Mouse (Mus musculus) liver, embryonic 16.5 days (tissue): ENCODE data around the gene Nr4a3. TPM values are rescaled to one million over a fixed set of nuclear protein-coding genes. Genes with fewer than 3 reads are reported as not detected.
A peak's percentile ranks its signal among the peaks of the same experiment; 100 is the strongest.

ENCODE experiments used
- ATAC-seq: fragments of 200-750 bp; cut with Nextera tagmentation; 2 replicates; pipeline ENCODE4 v1.8.0; 2017; ENCODE audit warnings: low read depth, mild to moderate bottlenecking, moderate number of reproducible peaks, moderate library complexity
- H3K27ac ChIP-seq: fragments of 300-500 bp; sonication (generic); 2 replicates; pipeline ENCODE4 v1.5.1; 2014; ENCODE audit warnings: mild to moderate bottlenecking, low read length
- H3K27me3 ChIP-seq: fragments of 300-500 bp; sonication (generic); 2 replicates; pipeline ENCODE4 v1.6.1; 2014; ENCODE audit warnings: low read depth, low read length, mixed read lengths; ENCODE audit not compliant: control insufficient read depth, insufficient read depth
- H3K36me3 ChIP-seq: fragments of 300-500 bp; sonication (generic); 2 replicates; pipeline ENCODE4 v1.6.1; 2014; ENCODE audit warnings: mild to moderate bottlenecking; ENCODE audit not compliant: control insufficient read depth, insufficient read depth
- H3K4me1 ChIP-seq: fragments of 300-500 bp; sonication (generic); 2 replicates; pipeline ENCODE4 v1.6.1; 2014; ENCODE audit warnings: low read depth, low read length, mixed read lengths; ENCODE audit not compliant: control insufficient read depth
- H3K4me2 ChIP-seq: fragments of 300-500 bp; sonication (generic); 2 replicates; pipeline ENCODE4 v1.6.1; 2014; ENCODE audit warnings: low read depth, low read length, mixed read lengths
- H3K4me3 ChIP-seq: fragments of 300-500 bp; sonication (generic); 2 replicates; pipeline ENCODE4 v1.5.1; 2014; ENCODE audit warnings: low read depth, mild to moderate bottlenecking, low read length
- H3K9ac ChIP-seq: fragments of 300-500 bp; sonication (generic); 2 replicates; pipeline ENCODE4 v1.6.1; 2014; ENCODE audit warnings: low read depth, low read length
- H3K9me3 ChIP-seq: fragments of 300-500 bp; sonication (generic); replicated peaks from 2 replicates; pipeline ENCODE4 v1.6.1; 2016; ENCODE audit warnings: low read length; ENCODE audit not compliant: control insufficient read depth
- WGBS: fragments of 180-500 bp; shearing (Covaris S2); extraction: QIAGEN DNeasy Blood & Tissue Kit; methylation state at CpG from one replicate; pipeline ENCODE4 v1.1.7; 2014; ENCODE audit not compliant: insufficient replicate concordance; 5-methylcytosine and 5-hydroxymethylcytosine counted together
- polyA plus RNA-seq: library from polyadenylated mRNA; unstranded; fragments of >200 nt; fragmentation: Nextera tagmentation; extraction: Ambion mirVana; gene quantifications from 2 replicates; pipeline ENCODE4 v1.2.1, GENCODE M21; 2015

Nr4a3 gene
- polyA plus RNA-seq, 1 experiment from 2014 or later, result not detected

GRCm38 (mm10) chr4:48047136-48047765 lies 2.3 kb downstream of the Nr4a3 start:
- Histone ChIP-seq H3K9ac (no peak overlapping the region; the same call in 1 of the 2 replicates), H3K4me1 (peaks cover 20% of the 10 kb centered on the region), H3K4me2 (peak overlapping the region; percentile 96), H3K9me3 (no peaks in the 10 kb centered on the region), H3K27ac (no peak overlapping the region), H3K36me3 (no peaks in the 10 kb centered on the region), H3K27me3 (peaks cover 80% of the 10 kb centered on the region), H3K4me3 (peak overlapping the region; percentile 77)
- no peak for ATAC-seq
- 2% methylated on average over 31 of the region's 33 CpGs for WGBS

DNA sequence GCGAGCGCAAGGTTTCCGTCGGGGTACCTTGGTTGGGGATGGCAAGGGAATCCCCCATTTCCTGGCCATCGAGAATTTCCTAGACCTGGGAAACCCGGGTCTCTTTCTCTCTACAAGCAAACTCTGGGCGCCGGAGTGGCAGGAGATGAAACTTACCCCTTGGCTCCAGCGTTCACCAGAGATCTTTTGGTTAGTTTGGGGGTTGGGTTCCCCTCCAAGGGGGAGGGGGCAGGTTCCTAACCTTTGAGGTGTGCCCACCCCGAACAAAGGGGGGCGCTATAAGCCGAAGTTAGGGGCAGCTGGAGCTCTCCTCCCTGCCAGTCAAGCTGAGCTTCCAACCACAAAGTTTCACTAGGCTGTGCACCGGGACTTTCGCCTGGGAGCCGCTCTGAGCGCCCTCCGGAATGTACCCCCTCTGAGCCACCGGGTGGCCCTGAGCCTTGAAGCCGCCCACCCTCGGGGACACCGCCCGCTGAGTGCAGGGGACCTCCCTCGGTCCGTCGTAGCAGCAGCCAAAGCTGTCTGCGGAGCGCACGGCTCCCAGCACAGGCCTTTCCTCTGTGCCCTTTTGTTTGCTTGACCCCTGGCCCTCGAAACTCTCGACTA lies 2.9 kb downstream of the Nr4a3 start:
- 2% methylated on average over 30 of the region's 30 CpGs for WGBS
- H3K9ac ChIP-seq, result no peak overlapping the region
- H3K27me3 ChIP-seq, result peaks cover 86% of the 10 kb centered on the region
- peak overlapping the region; percentile 77 for H3K4me3 ChIP-seq
- no peaks in the 10 kb centered on the region for H3K9me3 ChIP-seq
- H3K4me1 ChIP-seq, result peaks cover 20% of the 10 kb centered on the region
- no peak overlapping the region for H3K27ac ChIP-seq
- ATAC-seq, result no peak
- no peaks in the 10 kb centered on the region for H3K36me3 ChIP-seq
- H3K4me2 ChIP-seq, result peak overlapping the region; percentile 39

GRCm38 (mm10) chr4:48048456-48049315 lies 3.7 kb downstream of the Nr4a3 start:
- no peak overlapping the region for H3K9ac ChIP-seq
- H3K4me2 ChIP-seq, result no peak overlapping the region
- no peak overlapping the region; the same call in 1 of the 2 replicates for H3K4me3 ChIP-seq
- H3K36me3 ChIP-seq, result no peaks in the 10 kb centered on the region
- ATAC-seq, result no peak
- peaks cover 20% of the 10 kb centered on the region for H3K4me1 ChIP-seq
- WGBS, result 3% methylated on average over 35 of the region's 35 CpGs
- H3K9me3 ChIP-seq, result no peaks in the 10 kb centered on the region
- H3K27me3 ChIP-seq, result peaks cover 93% of the 10 kb centered on the region
- no peak overlapping the region for H3K27ac ChIP-seq

DNA sequence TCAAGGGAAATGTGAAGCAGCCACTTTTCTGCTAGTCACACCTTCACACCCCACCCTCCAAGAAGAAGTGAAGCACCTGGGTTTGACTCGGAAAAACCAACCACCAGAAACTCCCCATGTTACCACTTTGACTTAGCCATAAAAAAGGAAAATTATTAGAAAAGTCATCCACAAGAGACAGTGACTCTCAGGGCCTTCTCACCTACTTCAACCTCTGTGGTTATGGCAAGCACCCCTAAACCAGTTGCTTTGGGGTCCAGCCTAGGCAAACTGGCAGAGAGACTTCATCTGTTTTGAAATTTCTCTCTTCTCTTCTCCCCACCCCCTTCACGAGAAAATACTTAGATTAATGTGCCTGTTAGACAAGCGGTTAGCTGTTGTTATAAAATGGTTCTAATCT lies 5.1 kb downstream of the Nr4a3 start:
- Histone ChIP-seq H3K4me1 (peaks cover 20% of the 10 kb centered on the region), H3K27ac (no peak overlapping the region), H3K4me3 (no peak overlapping the region), H3K9me3 (no peaks in the 10 kb centered on the region), H3K36me3 (no peaks in the 10 kb centered on the region), H3K27me3 (peaks cover 89% of the 10 kb centered on the region), H3K9ac (no peak overlapping the region), H3K4me2 (no peak overlapping the region)
- 37% methylated on average over 3 of the region's 3 CpGs for WGBS
- no peak for ATAC-seq

GRCm38 (mm10) chr4:48050442-48050841 lies 5.5 kb downstream of the Nr4a3 start:
- no peak for ATAC-seq
- no peak overlapping the region for H3K27ac ChIP-seq
- no peak overlapping the region for H3K4me3 ChIP-seq
- H3K4me2 ChIP-seq, result no peak overlapping the region
- H3K36me3 ChIP-seq, result no peaks in the 10 kb centered on the region
- 28% methylated on average over 5 of the region's 5 CpGs for WGBS
- peaks cover 17% of the 10 kb centered on the region for H3K4me1 ChIP-seq
- peaks cover 84% of the 10 kb centered on the region for H3K27me3 ChIP-seq
- H3K9ac ChIP-seq, result no peak overlapping the region
- H3K9me3 ChIP-seq, result no peaks in the 10 kb centered on the region

DNA sequence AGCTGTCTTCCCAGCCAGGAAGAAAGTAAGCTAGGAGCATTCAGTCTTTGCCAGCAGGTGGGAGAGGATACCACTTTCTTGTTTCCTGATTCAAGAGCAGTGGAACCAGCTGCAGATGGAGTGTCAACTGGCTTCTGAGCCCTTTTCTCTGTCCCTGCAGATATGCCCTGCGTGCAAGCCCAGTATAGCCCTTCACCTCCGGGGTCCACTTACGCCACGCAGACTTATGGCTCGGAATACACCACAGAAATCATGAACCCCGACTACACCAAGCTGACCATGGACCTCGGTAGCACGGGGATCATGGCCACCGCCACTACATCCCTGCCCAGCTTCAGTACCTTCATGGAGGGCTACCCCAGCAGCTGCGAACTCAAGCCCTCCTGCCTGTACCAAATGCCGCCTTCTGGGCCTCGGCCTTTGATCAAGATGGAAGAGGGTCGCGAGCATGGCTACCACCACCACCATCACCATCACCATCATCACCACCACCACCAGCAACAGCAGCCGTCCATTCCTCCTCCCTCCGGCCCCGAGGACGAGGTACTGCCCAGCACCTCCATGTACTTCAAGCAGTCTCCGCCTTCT lies 6.2 kb downstream of the Nr4a3 start:
- Histone ChIP-seq H3K4me3 (no peak overlapping the region; the same call in 1 of the 2 replicates), H3K4me1 (peaks cover 10% of the 10 kb centered on the region), H3K27me3 (peaks cover 79% of the 10 kb centered on the region), H3K9ac (no peak overlapping the region), H3K36me3 (no peaks in the 10 kb centered on the region), H3K9me3 (no peaks in the 10 kb centered on the region), H3K4me2 (no peak overlapping the region), H3K27ac (no peak overlapping the region)
- 8% methylated on average over 19 of the region's 19 CpGs for WGBS
- no peak for ATAC-seq

DNA sequence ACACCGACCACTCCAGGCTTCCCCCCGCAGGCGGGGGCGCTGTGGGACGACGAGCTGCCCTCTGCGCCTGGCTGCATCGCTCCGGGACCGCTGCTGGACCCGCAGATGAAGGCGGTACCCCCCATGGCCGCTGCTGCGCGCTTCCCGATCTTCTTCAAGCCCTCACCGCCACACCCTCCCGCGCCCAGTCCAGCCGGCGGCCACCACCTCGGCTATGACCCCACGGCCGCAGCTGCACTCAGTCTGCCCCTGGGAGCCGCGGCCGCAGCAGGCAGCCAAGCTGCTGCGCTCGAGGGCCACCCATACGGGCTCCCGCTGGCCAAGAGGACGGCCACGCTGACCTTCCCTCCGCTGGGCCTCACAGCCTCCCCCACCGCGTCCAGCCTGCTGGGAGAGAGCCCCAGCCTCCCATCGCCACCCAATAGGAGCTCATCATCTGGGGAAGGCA lies 6.7 kb downstream of the Nr4a3 start:
- ATAC-seq, result no peak
- Histone ChIP-seq H3K9ac (no peak overlapping the region), H3K4me1 (peaks cover 8% of the 10 kb centered on the region), H3K4me2 (peak overlapping the region; percentile 31), H3K27me3 (peaks cover 74% of the 10 kb centered on the region), H3K4me3 (peak overlapping the region; percentile 26), H3K9me3 (no peaks in the 10 kb centered on the region), H3K27ac (no peak overlapping the region), H3K36me3 (no peaks in the 10 kb centered on the region)
- WGBS, result under 1% methylated on average over 32 of the region's 37 CpGs

DNA sequence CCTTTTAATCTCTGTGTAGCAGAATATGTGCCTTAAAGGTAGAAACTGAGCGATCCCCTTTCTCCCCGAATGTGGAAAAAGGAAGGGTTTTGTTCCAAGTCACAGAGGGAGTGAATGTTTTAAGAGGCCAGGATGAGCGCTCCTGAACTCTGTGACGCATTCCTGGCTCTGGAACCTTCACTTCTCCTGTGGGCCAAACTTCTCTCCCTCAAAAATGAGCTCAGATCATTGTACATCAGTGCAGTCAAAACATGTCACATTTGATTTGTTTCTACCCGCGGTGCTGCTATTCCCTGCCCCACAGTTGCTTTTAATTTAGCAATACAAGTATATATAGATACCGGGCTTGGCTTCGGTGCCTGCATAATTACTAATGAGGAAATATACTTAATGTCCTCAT lies 16.8 kb downstream of the Nr4a3 start:
- Histone ChIP-seq H3K27ac (no peak overlapping the region), H3K9me3 (no peaks in the 10 kb centered on the region), H3K27me3 (no peaks in the 10 kb centered on the region), H3K9ac (no peak overlapping the region), H3K4me3 (no peak overlapping the region), H3K4me2 (no peak overlapping the region), H3K36me3 (no peaks in the 10 kb centered on the region), H3K4me1 (no peaks in the 10 kb centered on the region)
- WGBS, result 72% methylated on average over 8 of the region's 8 CpGs
- ATAC-seq, result no peak
